Mouse (Mus musculus) forebrain, embryonic 12.5 days (tissue): ENCODE measurements around the gene Tcf25. TPM values are rescaled to one million over a fixed set of nuclear protein-coding genes. Genes with fewer than 3 reads are reported as not detected.

ENCODE experiments used
- ATAC-seq: fragments of 200-750 bp; cut with Nextera tagmentation; 2 replicates; pipeline ENCODE4 v1.8.0; 2017; ENCODE audit warnings: moderate TSS enrichment; ENCODE audit not compliant: low FRiP score
- H3K27ac ChIP-seq: fragments of 300-500 bp; sonication (generic); 2 replicates; pipeline ENCODE4 v1.5.1; 2016; ENCODE audit warnings: mild to moderate bottlenecking
- H3K27me3 ChIP-seq: fragments of 300-500 bp; sonication (generic); 2 replicates; pipeline ENCODE4 v1.6.1; 2016; ENCODE audit warnings: mild to moderate bottlenecking
- H3K36me3 ChIP-seq: fragments of 300-500 bp; sonication (generic); replicated peaks from 2 replicates; pipeline ENCODE4 v1.6.1; 2016; ENCODE audit warnings: mild to moderate bottlenecking
- H3K4me1 ChIP-seq: fragments of 300-500 bp; sonication (generic); 2 replicates; pipeline ENCODE4 v1.6.1; 2016
- H3K4me2 ChIP-seq: fragments of 300-500 bp; sonication (generic); 2 replicates; pipeline ENCODE4 v1.6.1; 2016; ENCODE audit warnings: mild to moderate bottlenecking, moderate library complexity
- H3K4me3 ChIP-seq: fragments of 300-500 bp; sonication (generic); replicated peaks from 2 replicates; pipeline ENCODE4 v1.5.1; 2016; ENCODE audit warnings: mild to moderate bottlenecking
- H3K9ac ChIP-seq: fragments of 300-500 bp; sonication (generic); 2 replicates; pipeline ENCODE4 v1.6.1; 2016; ENCODE audit warnings: mild to moderate bottlenecking
- H3K9me3 ChIP-seq: fragments of 300-500 bp; sonication (generic); 2 replicates; pipeline ENCODE4 v1.6.1; 2016
- WGBS: fragments of 180-500 bp; shearing (Covaris S2); methylation state at CpG from one replicate; pipeline ENCODE4 v1.1.7; 2016; 5-methylcytosine and 5-hydroxymethylcytosine counted together
- polyA plus RNA-seq: library from polyadenylated mRNA; unstranded; fragments of >200 nt; fragmentation: Nextera tagmentation; extraction: Ambion mirVana; gene quantifications from 2 replicates; pipeline ENCODE4 v1.2.1, GENCODE M21; 2016

Tcf25 gene
- 174 and 194 TPM in 2 replicates for polyA plus RNA-seq

DNA sequence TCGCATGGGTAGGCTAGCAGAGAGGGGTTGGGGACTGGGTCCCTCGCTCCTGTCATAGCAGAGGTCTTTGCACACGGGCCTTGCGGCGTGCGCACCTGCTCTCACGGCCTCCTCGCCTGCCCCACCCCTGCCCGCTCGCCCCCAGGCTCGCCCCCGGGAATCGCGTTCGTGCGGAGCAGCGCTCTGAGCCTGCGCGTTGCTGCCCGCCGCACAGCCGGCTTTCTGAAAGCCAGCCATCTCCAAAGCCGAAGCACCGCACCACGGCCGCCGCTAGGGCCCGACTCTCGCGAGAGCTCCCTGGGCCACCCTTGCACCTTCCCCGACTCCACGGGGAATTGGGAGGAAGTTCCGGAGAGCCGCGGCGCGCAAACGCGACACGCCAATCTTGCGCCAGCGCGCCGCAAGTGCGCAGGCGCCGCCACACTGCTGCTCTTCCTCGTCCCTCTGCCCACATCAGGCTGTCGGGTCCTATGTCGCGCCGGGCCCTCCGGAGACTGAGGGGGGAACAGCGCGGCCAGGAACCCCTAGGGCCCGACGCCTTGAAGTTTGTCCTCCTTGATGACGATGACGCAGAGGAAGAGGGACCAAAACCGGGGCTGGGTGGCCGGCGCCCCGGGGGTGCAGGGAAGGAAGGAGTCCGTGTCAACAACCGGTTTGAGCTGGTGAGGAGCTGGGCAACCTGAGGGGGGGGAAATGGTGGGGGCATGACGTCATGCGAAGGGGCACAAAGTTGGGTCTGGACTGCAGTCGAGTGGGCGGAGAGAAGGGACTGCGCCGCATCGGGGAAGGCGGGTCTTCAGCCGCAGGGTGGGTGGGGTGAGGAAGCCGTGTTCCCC is at the start of gene Tcf25:
Gene Tcf25, plus strand, starts transcription at position 351 of the 836 bp plus-strand sequence.
- peaks cover 28% of the 10 kb centered on the region for H3K4me1 ChIP-seq
- WGBS = under 1% methylated on average over 75 of the region's 75 CpGs
- H3K4me3 ChIP-seq = peak within 1 kb of the TSS; percentile 76
- peaks cover 15% of the 10 kb centered on the region for H3K36me3 ChIP-seq
- H3K9ac ChIP-seq = peak within 1 kb of the TSS; percentile 78
- H3K9me3 ChIP-seq = no peaks in the 10 kb centered on the region
- H3K27me3 ChIP-seq = no peaks in the 10 kb centered on the region
- peak; percentile 93 for ATAC-seq
- H3K4me2 ChIP-seq = peak within 1 kb of the TSS; percentile 83
- H3K27ac ChIP-seq = peak within 1 kb of the TSS; percentile 96

- H3K27ac ChIP-seq = no peak overlapping the region
- H3K4me1 ChIP-seq = peaks cover 14% of the 10 kb centered on the region
- 0 out of 2 replicates have a peak, but pooled peaks cover 5% of the 10 kb centered on the region for H3K27me3 ChIP-seq
- H3K9ac ChIP-seq = no peak overlapping the region
- no peaks in the 10 kb centered on the region for H3K9me3 ChIP-seq
- no peak overlapping the region for H3K4me3 ChIP-seq
- no peaks in the 10 kb centered on the region for H3K36me3 ChIP-seq
- 92% methylated on average over 2 of the region's 2 CpGs for WGBS
- no peak overlapping the region for H3K4me2 ChIP-seq
- ATAC-seq = no peak
These were observed 45.0 kb upstream of the Tcf25 start for GRCm38 (mm10) chr8:123328552-123328951.

- Histone ChIP-seq H3K9me3 (no peaks in the 10 kb centered on the region), H3K27me3 (0 out of 2 replicates have a peak, but pooled peaks cover 7% of the 10 kb centered on the region), H3K27ac (no peak overlapping the region), H3K4me2 (no peak overlapping the region), H3K36me3 (no peaks in the 10 kb centered on the region), H3K9ac (no peak overlapping the region), H3K4me3 (no peak overlapping the region), H3K4me1 (peaks cover 21% of the 10 kb centered on the region)
- WGBS = 86% methylated on average over 4 of the region's 4 CpGs
- ATAC-seq = no peak
These were observed 44.2 kb upstream of the Tcf25 start for GRCm38 (mm10) chr8:123329350-123329749.

DNA sequence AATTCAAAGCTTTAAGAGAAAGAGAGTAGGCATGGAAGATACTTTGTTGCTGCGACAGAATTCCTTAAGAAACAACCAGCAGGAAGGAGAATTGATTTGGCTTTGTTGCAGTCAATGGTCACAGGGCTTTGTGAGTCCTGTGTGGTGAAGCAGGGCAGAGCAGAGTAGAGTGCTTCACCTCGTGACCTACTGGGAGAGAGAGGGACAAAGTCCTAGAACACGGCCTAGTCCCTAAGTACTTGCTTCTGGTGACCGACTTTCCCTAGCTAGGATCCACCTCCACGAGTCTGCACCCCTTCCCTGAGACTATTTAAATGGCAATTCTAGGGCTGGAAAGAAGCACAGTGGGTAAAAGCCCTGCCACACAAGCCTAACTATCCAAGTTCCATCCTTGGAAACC is 43.6 kb upstream of the Tcf25 start:
- 69% methylated on average over 5 of the region's 5 CpGs for WGBS
- H3K9ac ChIP-seq = no peak overlapping the region
- no peak overlapping the region for H3K4me2 ChIP-seq
- no peak overlapping the region for H3K4me3 ChIP-seq
- peaks cover 26% of the 10 kb centered on the region for H3K4me1 ChIP-seq
- no peaks in the 10 kb centered on the region for H3K36me3 ChIP-seq
- H3K27me3 ChIP-seq = 0 out of 2 replicates have a peak, but pooled peaks cover 7% of the 10 kb centered on the region
- H3K9me3 ChIP-seq = no peaks in the 10 kb centered on the region
- H3K27ac ChIP-seq = no peak overlapping the region
- no peak for ATAC-seq

DNA sequence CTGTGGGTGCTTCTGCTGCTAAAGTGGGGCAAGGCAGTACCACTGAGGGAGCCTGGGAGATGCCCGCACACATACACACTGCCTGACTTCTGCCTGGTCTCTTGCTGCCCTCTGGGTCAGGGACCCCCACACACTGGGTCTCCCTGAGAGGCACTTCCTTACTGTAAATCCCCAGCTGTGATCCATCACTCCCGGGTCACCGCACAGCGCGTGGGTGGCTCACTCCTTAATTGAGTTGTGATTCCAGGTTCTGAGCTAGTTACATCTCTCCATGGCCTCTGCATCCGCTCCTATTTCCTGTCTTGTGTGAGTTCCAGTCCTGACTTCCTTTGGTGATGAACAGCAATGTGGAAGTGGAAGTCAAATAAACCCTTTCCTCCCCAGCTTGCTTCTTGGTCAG is 42.9 kb upstream of the Tcf25 start:
- Histone ChIP-seq H3K4me2 (no peak overlapping the region), H3K9me3 (no peaks in the 10 kb centered on the region), H3K9ac (no peak overlapping the region), H3K36me3 (no peaks in the 10 kb centered on the region), H3K4me3 (no peak overlapping the region), H3K27me3 (0 out of 2 replicates have a peak, but pooled peaks cover 7% of the 10 kb centered on the region), H3K4me1 (peaks cover 26% of the 10 kb centered on the region), H3K27ac (no peak overlapping the region)
- ATAC-seq = no peak
- WGBS = 84% methylated on average over 6 of the region's 6 CpGs

- peaks cover 26% of the 10 kb centered on the region for H3K4me1 ChIP-seq
- 0 out of 2 replicates have a peak, but pooled peaks cover 7% of the 10 kb centered on the region for H3K27me3 ChIP-seq
- no peaks in the 10 kb centered on the region for H3K9me3 ChIP-seq
- H3K9ac ChIP-seq = no peak overlapping the region
- peak overlapping the region; percentile 84 for H3K4me2 ChIP-seq
- H3K36me3 ChIP-seq = no peaks in the 10 kb centered on the region
- no peak for ATAC-seq
- peak overlapping the region; percentile 90; the same call in 1 of the 2 replicates for H3K27ac ChIP-seq
- H3K4me3 ChIP-seq = no peak overlapping the region
- WGBS = 78% methylated on average over 2 of the region's 2 CpGs
These were observed 42.3 kb upstream of the Tcf25 start for GRCm38 (mm10) chr8:123331301-123331700.

DNA sequence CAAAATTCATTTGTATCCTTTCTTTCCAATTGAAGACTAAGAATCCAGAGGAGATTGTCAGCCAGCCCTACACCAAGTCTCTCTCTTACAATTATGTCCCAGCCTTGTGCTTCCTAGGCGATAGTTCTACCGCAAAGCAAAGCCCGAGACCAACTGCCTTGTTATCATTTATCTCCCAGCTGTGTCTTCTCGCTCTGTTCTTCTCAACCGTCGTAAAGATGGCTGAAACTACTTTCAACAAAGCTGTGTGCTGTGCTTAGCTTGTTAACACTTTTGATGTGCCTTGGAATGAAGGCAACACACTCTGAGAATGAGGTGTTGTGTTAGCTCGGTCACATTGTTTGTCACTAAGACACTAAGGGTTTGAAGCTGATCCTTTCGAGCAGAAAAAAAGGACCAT is 41.7 kb upstream of the Tcf25 start:
- Histone ChIP-seq H3K27ac (peak overlapping the region; percentile 90), H3K27me3 (0 out of 2 replicates have a peak, but pooled peaks cover 7% of the 10 kb centered on the region), H3K9me3 (no peaks in the 10 kb centered on the region), H3K36me3 (no peaks in the 10 kb centered on the region), H3K4me1 (peaks cover 26% of the 10 kb centered on the region), H3K4me2 (peak overlapping the region; percentile 84), H3K4me3 (peak overlapping the region; percentile 86), H3K9ac (peak overlapping the region; percentile 83; the same call in 1 of the 2 replicates)
- no peak for ATAC-seq
- 34% methylated on average over 8 of the region's 8 CpGs for WGBS

GRCm38 (mm10) chr8:123332262-123333090 is 41.1 kb upstream of the Tcf25 start, which contains the start of gene Spire2:
Gene Spire2 (plus strand): TSS chr8:123332713.
- WGBS = 2% methylated on average over 81 of the region's 85 CpGs
- peak within 1 kb of the TSS; percentile 83 for H3K9ac ChIP-seq
- H3K36me3 ChIP-seq = no peaks in the 10 kb centered on the region
- peak within 1 kb of the TSS; percentile 84 for H3K4me2 ChIP-seq
- no peaks in the 10 kb centered on the region for H3K9me3 ChIP-seq
- peaks cover 26% of the 10 kb centered on the region for H3K4me1 ChIP-seq
- H3K27me3 ChIP-seq = 0 out of 2 replicates have a peak, but pooled peaks cover 6% of the 10 kb centered on the region
- H3K4me3 ChIP-seq = peak within 1 kb of the TSS; percentile 86
- ATAC-seq = peak; percentile 92
- H3K27ac ChIP-seq = peak within 1 kb of the TSS; percentile 90

DNA sequence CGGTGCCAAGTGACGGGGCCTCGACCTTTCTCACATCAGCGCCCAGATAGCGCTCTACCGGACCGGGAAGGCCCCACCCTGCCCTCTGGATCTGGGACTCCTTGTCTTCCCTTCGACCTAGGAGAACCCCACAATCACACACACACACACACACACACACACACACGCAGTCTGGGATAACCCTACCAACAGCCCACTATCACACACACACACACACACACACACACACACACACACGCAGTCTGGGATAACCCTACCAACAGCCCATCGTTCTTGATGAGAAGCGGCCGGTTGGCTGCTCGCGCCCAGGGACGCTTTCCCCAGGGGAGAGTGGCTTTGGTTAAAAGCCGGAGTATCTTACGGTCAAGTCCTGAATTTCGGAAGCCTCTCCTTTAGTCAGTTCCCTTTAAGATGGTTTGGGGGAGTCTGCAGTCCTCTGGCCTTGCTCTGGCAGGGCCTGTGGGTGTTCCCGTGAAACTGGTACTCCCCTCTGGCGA is 40.4 kb upstream of the Tcf25 start:
- Histone ChIP-seq H3K9me3 (no peaks in the 10 kb centered on the region), H3K4me1 (peaks cover 26% of the 10 kb centered on the region), H3K9ac (peak overlapping the region; percentile 83), H3K4me3 (peak overlapping the region; percentile 86), H3K27me3 (0 out of 2 replicates have a peak, but pooled peaks cover 2% of the 10 kb centered on the region), H3K4me2 (peak overlapping the region; percentile 84), H3K27ac (peak overlapping the region; percentile 90), H3K36me3 (no peaks in the 10 kb centered on the region)
- 1% methylated on average over 19 of the region's 21 CpGs for WGBS
- peak; percentile 43 for ATAC-seq

DNA sequence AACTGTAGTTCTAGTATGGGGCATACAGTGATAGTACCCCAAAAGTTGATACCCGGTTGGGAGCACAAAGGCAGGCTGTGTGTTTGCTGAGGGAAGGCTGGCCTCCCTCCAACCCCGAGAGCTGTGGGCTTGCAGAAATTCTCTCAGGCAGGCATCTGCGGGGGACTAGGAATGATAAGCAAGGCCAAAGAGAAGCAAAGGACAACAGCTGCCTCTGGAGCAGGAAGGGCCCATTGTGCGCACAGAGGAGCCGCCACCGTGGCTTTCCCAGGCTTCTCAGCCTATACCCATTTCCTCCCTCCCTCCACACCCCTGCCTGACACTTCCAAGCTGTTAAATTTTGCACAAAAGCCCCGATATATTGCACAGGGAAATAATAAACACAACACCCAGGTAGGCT is 39.7 kb upstream of the Tcf25 start:
- peak overlapping the region; percentile 90 for H3K27ac ChIP-seq
- peak overlapping the region; percentile 84 for H3K4me2 ChIP-seq
- H3K4me3 ChIP-seq = peak overlapping the region; percentile 86
- 2% methylated on average over 7 of the region's 7 CpGs for WGBS
- 0 out of 2 replicates have a peak, but pooled peaks cover 2% of the 10 kb centered on the region for H3K27me3 ChIP-seq
- H3K9ac ChIP-seq = peak overlapping the region; percentile 83
- no peaks in the 10 kb centered on the region for H3K9me3 ChIP-seq
- H3K36me3 ChIP-seq = no peaks in the 10 kb centered on the region
- no peak for ATAC-seq
- H3K4me1 ChIP-seq = peaks cover 26% of the 10 kb centered on the region

- Histone ChIP-seq H3K27ac (peak overlapping the region; percentile 90), H3K27me3 (0 out of 2 replicates have a peak, but pooled peaks cover 2% of the 10 kb centered on the region), H3K4me3 (peak overlapping the region; percentile 86), H3K9me3 (no peaks in the 10 kb centered on the region), H3K9ac (peak overlapping the region; percentile 83), H3K36me3 (no peaks in the 10 kb centered on the region), H3K4me2 (peak overlapping the region; percentile 84), H3K4me1 (peaks cover 26% of the 10 kb centered on the region)
- 0% methylated on average over 1 of the region's 1 CpGs for WGBS
- ATAC-seq = no peak
These were observed 39.1 kb upstream of the Tcf25 start for GRCm38 (mm10) chr8:123334467-123334866.

DNA sequence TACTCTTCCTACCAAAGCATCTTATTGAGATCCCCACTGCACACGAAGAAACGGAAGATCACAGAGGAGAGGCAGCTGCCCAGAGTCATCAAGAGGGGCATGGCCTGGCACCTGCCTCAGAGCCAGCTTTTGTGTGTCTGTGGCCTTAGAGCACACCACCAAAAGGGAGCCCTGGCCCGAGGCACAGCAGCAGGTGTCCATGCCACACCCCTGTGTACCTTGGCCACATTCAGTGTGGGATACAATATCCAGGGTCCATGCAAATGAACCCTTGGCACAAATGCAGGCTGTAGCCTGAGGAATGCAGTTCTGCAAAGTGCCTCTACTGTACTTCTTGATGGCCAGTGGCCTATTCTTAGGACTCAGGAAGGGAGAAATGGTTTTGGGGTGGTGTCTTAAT is 36.1 kb upstream of the Tcf25 start:
- Histone ChIP-seq H3K4me2 (no peak overlapping the region), H3K4me1 (peaks cover 18% of the 10 kb centered on the region), H3K9me3 (no peaks in the 10 kb centered on the region), H3K9ac (no peak overlapping the region), H3K27me3 (0 out of 2 replicates have a peak, but pooled peaks cover 2% of the 10 kb centered on the region), H3K27ac (no peak overlapping the region), H3K36me3 (0 out of 2 replicates have a peak, but pooled peaks cover 3% of the 10 kb centered on the region), H3K4me3 (no peak overlapping the region)
- 83% methylated on average over 3 of the region's 3 CpGs for WGBS
- no peak for ATAC-seq
